Mouse (Mus musculus): ENCODE measurements around the gene Palld. TPM values are rescaled to one million over a fixed set of nuclear protein-coding genes. Genes with fewer than 3 reads are reported as not detected.

Palld gene
- total and polyA plus RNA-seq, 2 experiments from 2014 or later: 10.7 to 11.0 TPM

- no peaks in the 10 kb centered on the region for H3K27me3 ChIP-seq (ENCODE audit: insufficient read depth, low read length)
- ATAC-seq (no peak), DNase-seq (no peak)
- no peak overlapping the region for H3K9ac ChIP-seq
- H3K27ac ChIP-seq (ENCODE audit: low read depth, low read length): no peak overlapping the region
- H3K4me2 ChIP-seq (ENCODE audit: low read depth): no peak overlapping the region
- no peaks in the 10 kb centered on the region for H3K4me1 ChIP-seq (ENCODE audit: insufficient read depth)
- 24% methylated on average over 1 of the region's 1 CpGs for WGBS
- no peaks in the 10 kb centered on the region for H3K36me3 ChIP-seq (ENCODE audit: insufficient read depth)
- no peak overlapping the region for H3K4me3 ChIP-seq (ENCODE audit: low read depth, low read length)
- no peaks in the 10 kb centered on the region for H3K9me3 ChIP-seq (ENCODE audit: low read length)
- no peak for TF ChIP-seq CTCF (IDR thresholded peaks at IDR 0.05; ENCODE audit: low read depth)
These were observed 211.1 kb downstream of the Palld start for GRCm38 (mm10) chr8:61691391-61691790.

GRCm38 (mm10) chr8:61687071-61687470 lies 215.4 kb downstream of the Palld start:
- no peaks in the 10 kb centered on the region for H3K27me3 ChIP-seq (ENCODE audit: insufficient read depth, low read length)
- no peak overlapping the region for H3K9ac ChIP-seq
- 87% methylated on average over 4 of the region's 4 CpGs for WGBS
- H3K4me2 ChIP-seq (ENCODE audit: low read depth): no peak overlapping the region
- H3K4me1 ChIP-seq (ENCODE audit: insufficient read depth): no peaks in the 10 kb centered on the region
- TF ChIP-seq CTCF (IDR thresholded peaks at IDR 0.05; ENCODE audit: low read depth): no peak
- no peaks in the 10 kb centered on the region for H3K36me3 ChIP-seq (ENCODE audit: insufficient read depth)
- DNase-seq (no peak), ATAC-seq (no peak)
- H3K9me3 ChIP-seq (ENCODE audit: low read length): no peaks in the 10 kb centered on the region
- no peak overlapping the region for H3K27ac ChIP-seq (ENCODE audit: low read depth, low read length)
- no peak overlapping the region for H3K4me3 ChIP-seq (ENCODE audit: low read depth, low read length)

GRCm38 (mm10) chr8:61686340-61686739 lies 216.2 kb downstream of the Palld start:
- no peak overlapping the region for H3K9ac ChIP-seq
- ATAC-seq (no peak), DNase-seq (peak; percentile 14)
- no peaks in the 10 kb centered on the region for H3K36me3 ChIP-seq (ENCODE audit: insufficient read depth)
- H3K4me2 ChIP-seq (ENCODE audit: low read depth): no peak overlapping the region
- peak; percentile 62 for TF ChIP-seq CTCF (IDR thresholded peaks at IDR 0.05; ENCODE audit: low read depth)
- H3K4me1 ChIP-seq (ENCODE audit: insufficient read depth): no peaks in the 10 kb centered on the region
- no peak overlapping the region for H3K27ac ChIP-seq (ENCODE audit: low read depth, low read length)
- no peaks in the 10 kb centered on the region for H3K9me3 ChIP-seq (ENCODE audit: low read length)
- no peaks in the 10 kb centered on the region for H3K27me3 ChIP-seq (ENCODE audit: insufficient read depth, low read length)
- H3K4me3 ChIP-seq (ENCODE audit: low read depth, low read length): no peak overlapping the region

GRCm38 (mm10) chr8:61685280-61685679 lies 217.2 kb downstream of the Palld start:
- Histone ChIP-seq H3K9ac (no peak overlapping the region), H3K36me3 (ENCODE audit: insufficient read depth) (no peaks in the 10 kb centered on the region), H3K4me3 (ENCODE audit: low read depth, low read length) (no peak overlapping the region), H3K27me3 (ENCODE audit: insufficient read depth, low read length) (no peaks in the 10 kb centered on the region), H3K9me3 (ENCODE audit: low read length) (no peaks in the 10 kb centered on the region), H3K4me2 (ENCODE audit: low read depth) (no peak overlapping the region), H3K27ac (ENCODE audit: low read depth, low read length) (no peak overlapping the region), H3K4me1 (ENCODE audit: insufficient read depth) (no peaks in the 10 kb centered on the region)
- ATAC-seq: no peak
- TF ChIP-seq CTCF (IDR thresholded peaks at IDR 0.05; ENCODE audit: low read depth): no peak
- DNase-seq: no peak
- WGBS: 97% methylated on average over 1 of the region's 1 CpGs

DNA sequence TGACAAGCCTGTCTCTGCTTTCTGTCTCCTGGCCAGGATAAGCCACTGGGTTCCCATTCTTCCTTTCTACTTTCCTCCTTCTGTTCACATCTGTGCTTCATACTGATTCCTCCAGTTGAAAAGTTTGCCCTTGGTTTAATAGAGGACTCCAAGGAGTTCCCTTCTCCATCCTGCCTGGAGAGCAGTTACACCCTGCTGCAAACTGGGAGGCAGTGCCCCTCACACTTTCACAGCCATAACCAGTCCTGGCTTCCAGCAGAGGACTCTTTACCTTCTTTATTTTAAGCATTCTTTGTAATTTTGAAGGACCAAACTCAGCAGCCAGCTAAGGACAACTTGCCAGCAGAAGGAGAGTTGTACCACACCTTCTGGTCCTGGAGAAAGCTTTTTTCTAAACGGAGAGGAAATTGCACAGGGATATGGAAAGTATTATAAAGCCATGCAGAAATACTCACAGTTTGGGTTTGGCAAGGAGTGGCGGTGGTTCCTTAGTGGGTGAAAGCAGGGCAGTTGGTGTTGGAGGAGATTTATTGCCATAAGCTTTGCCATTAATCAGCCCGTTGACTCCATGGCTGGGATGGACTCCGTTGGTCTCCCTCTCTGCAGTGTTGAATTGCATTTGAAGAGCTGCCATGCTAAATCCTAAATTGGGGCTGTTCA lies 218.1 kb downstream of the Palld start:
- no peak overlapping the region for H3K9ac ChIP-seq
- DNase-seq: no peak
- H3K27me3 ChIP-seq (ENCODE audit: insufficient read depth, low read length): no peaks in the 10 kb centered on the region
- H3K4me3 ChIP-seq (ENCODE audit: low read depth, low read length): no peak overlapping the region
- WGBS: 97% methylated on average over 4 of the region's 4 CpGs
- no peak for ATAC-seq
- H3K36me3 ChIP-seq (ENCODE audit: insufficient read depth): no peaks in the 10 kb centered on the region
- no peak for TF ChIP-seq CTCF (IDR thresholded peaks at IDR 0.05; ENCODE audit: low read depth)
- no peak overlapping the region for H3K27ac ChIP-seq (ENCODE audit: low read depth, low read length)
- H3K9me3 ChIP-seq (ENCODE audit: low read length): no peaks in the 10 kb centered on the region
- H3K4me2 ChIP-seq (ENCODE audit: low read depth): no peak overlapping the region
- no peaks in the 10 kb centered on the region for H3K4me1 ChIP-seq (ENCODE audit: insufficient read depth)

GRCm38 (mm10) chr8:61682902-61683301 lies 219.6 kb downstream of the Palld start:
- H3K4me3 ChIP-seq (ENCODE audit: low read depth, low read length): no peak overlapping the region
- H3K4me1 ChIP-seq (ENCODE audit: insufficient read depth): no peaks in the 10 kb centered on the region
- H3K36me3 ChIP-seq (ENCODE audit: insufficient read depth): no peaks in the 10 kb centered on the region
- H3K4me2 ChIP-seq (ENCODE audit: low read depth): no peak overlapping the region
- no peaks in the 10 kb centered on the region for H3K27me3 ChIP-seq (ENCODE audit: insufficient read depth, low read length)
- no peak for ATAC-seq
- H3K27ac ChIP-seq (ENCODE audit: low read depth, low read length): no peak overlapping the region
- DNase-seq: no peak
- no peak overlapping the region for H3K9ac ChIP-seq
- TF ChIP-seq CTCF (IDR thresholded peaks at IDR 0.05; ENCODE audit: low read depth): no peak
- no peaks in the 10 kb centered on the region for H3K9me3 ChIP-seq (ENCODE audit: low read length)
- WGBS: 96% methylated on average over 2 of the region's 2 CpGs

- H3K27me3 ChIP-seq (ENCODE audit: insufficient read depth, low read length): no peaks in the 10 kb centered on the region
- ATAC-seq (no peak), DNase-seq (no peak)
- 93% methylated on average over 3 of the region's 3 CpGs for WGBS
- H3K4me2 ChIP-seq (ENCODE audit: low read depth): no peak overlapping the region
- H3K27ac ChIP-seq (ENCODE audit: low read depth, low read length): no peak overlapping the region
- no peaks in the 10 kb centered on the region for H3K36me3 ChIP-seq (ENCODE audit: insufficient read depth)
- H3K4me1 ChIP-seq (ENCODE audit: insufficient read depth): no peaks in the 10 kb centered on the region
- TF ChIP-seq CTCF (IDR thresholded peaks at IDR 0.05; ENCODE audit: low read depth): no peak
- no peak overlapping the region for H3K4me3 ChIP-seq (ENCODE audit: low read depth, low read length)
- H3K9me3 ChIP-seq (ENCODE audit: low read length): no peaks in the 10 kb centered on the region
- no peak overlapping the region for H3K9ac ChIP-seq
These were observed 221.3 kb downstream of the Palld start for GRCm38 (mm10) chr8:61681217-61681616.
